Mouse (Mus musculus) adrenal gland, postnatal 25 days (tissue): ENCODE data around the gene Sod2. TPM values are rescaled to one million over a fixed set of nuclear protein-coding genes. Genes with fewer than 3 reads are reported as not detected.
A peak's percentile ranks its signal among the peaks of the same experiment; 100 is the strongest.
"Not testable (repeated sequence)": the region's sequence is repeated elsewhere in the genome, so short reads cannot be mapped to it uniquely, and the experiment has no call there.

ENCODE experiments used
- DNase-seq: peaks from one replicate; pipeline ENCODE4 v3.0.0; 2021; ENCODE audit warnings: mixed read lengths
- long read RNA-seq: library from polyadenylated mRNA; stranded (forward); transcript quantifications from one replicate; pipeline ENCODE4 v2.0.0, GENCODE M21; 2021
- total RNA-seq: library from RNA; stranded (reverse); gene quantifications from 2 replicates; pipeline ENCODE4 v1.2.3, GENCODE M21; 2021

Sod2 gene
- total RNA-seq: 333 and 383 TPM in 2 replicates
- long read RNA-seq, full-length matches to known transcripts: 272 of 321 reads
- long read RNA-seq, partial matches to known transcripts: 37 of 321 reads
- long read RNA-seq, other reads (novel, unspliced or antisense): 12 of 321 reads

DNA sequence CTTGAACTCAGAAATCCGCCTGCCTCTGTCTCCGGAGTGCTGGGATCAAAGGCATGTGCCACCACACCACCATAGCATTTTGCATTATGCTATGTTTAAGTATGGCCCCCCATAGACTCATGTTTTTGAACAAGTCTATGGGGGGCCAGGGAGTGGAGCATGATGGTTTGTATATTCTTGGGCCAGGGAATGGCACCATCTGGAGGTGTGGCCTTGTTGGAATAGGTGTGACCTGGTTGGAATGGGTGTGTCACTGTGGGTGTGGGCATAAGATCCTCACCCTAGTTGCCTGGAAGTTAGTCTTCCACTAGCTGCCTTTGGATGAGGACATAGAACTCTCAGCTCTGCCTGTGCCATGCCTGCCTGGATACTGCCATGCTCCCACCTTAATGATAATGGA, at the start of gene Sod2:
Gene Sod2, plus strand, starts transcription at position 301 of the 400 bp plus-strand sequence.
- DNase-seq: not testable (repeated sequence)

DNA sequence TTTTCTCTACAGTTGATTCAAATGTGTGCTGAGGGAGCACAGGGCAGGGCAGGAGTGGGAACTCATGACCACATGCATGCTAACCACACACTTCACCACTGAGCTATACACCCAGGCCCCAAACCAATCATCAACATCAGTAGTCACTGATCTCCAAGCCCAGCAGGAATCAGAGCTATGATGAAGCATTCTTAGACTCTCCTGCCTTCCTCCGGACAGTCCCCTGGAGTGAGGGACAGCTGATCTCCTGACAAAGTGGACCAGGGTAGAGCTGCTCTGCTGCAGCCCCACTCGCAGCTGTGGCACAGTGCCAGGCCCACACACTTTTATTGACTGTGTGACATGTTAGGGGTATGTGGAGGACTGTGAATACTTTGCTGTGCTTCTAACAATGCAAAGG, 47.3 kb upstream of the Sod2 start:
- not testable (repeated sequence) for DNase-seq

DNA sequence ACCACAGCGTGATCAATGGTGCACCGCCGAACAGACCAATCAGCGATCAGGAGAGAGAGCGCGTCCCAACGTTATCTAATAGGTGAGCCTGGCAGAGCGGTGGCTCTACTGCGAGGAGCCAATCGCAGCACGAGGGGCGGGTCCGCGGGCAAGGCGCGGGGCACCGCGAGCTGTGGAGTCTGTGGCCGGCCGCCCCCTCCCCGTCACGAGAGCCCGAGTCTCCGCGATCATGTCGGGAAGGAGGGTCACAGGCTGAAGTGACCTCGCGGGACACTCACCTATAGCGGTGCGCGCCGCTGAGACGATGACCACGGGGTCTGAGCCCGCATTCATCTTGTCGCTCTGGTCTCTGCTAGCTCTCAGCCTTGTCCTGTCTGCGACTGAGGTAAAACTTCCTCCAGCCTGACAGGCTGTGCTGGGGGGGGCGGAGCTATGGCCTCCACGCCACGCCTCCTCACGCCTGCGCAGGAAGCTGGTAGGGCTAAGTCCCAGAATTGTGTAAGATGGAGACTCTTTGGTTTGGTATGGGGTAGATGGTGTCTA, 46.2 kb upstream of the Sod2 start, which contains the start of gene Acat2:
Gene Acat2, minus strand, starts transcription at position 417 of the 543 bp plus-strand sequence.
- DNase-seq: peak; percentile 93

DNA sequence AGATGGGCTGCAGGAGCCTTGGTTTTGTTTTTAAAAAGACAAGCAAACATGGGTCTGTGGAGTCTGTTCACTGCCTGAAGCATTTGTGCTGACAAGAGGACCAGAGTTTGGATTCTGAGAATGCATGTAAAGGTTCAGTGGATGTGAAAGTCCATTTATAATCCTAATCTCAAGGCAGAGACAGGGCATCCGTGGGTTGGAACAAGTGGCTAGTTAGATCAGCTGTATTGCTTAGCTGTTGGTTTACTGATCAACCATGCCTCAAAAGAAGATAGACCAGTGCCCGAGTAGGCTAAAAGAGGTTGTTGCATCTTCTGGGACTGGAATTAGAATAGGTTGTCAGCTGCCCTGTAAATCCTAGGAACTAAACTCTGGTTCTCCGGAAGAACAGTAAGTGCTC, 43.2 kb upstream of the Sod2 start:
- DNase-seq: no peak

DNA sequence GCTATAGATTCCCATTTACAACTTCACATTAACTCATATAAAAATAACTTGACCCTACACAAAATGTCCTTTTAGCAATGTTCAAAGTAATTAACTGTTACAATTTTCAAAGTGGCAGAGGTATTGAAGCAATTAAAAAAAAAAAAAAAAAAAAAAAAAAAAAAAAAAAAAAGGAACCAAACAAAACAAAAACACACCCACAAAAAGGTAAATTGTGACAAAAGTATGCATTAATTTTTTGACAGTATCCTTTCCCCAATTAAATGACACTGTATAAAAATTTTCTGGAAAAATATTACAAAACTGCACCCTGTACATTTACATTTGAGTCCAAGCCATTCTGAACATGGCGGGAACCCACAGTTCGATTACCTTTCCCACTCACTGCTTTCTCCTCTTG, 39.5 kb upstream of the Sod2 start:
- no peak for DNase-seq

DNA sequence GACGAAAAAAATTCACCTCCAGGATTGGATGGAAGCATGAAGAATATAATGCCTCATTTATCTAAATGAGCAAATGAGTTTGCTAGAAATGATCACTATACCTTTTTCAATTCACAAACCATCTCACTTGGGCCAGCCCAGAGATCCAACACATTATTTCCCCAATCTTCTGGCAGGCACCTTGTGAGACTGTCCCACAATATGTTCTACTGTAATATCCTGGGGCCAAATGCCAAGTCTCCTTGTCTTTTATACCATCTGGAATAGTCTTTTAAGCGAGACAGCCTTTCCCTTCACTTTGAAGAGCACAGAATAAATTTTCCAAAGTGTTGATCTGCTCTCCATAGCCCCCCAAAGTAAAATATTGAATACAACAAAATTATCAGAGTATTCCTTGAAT, 32.8 kb upstream of the Sod2 start:
- DNase-seq: no peak

DNA sequence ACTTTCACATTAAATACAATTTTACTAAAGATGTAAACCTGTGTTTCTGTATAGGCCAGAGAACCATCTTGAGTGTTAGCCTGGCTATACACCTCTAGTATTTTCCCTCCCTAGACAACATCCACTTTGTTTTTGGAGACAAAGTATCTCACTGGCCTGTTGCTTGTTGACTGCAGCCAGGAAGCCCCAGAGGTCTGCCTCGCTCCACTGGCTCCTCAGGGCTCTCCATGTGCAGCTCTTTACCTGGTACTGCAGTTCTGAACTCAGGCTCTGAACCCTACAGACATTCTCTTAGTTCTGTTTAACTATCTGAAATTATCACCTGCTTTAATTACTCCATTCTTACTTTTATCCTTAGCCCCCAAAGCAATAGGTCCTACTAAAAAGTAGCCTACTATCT, 28.1 kb upstream of the Sod2 start:
- DNase-seq: no peak

DNA sequence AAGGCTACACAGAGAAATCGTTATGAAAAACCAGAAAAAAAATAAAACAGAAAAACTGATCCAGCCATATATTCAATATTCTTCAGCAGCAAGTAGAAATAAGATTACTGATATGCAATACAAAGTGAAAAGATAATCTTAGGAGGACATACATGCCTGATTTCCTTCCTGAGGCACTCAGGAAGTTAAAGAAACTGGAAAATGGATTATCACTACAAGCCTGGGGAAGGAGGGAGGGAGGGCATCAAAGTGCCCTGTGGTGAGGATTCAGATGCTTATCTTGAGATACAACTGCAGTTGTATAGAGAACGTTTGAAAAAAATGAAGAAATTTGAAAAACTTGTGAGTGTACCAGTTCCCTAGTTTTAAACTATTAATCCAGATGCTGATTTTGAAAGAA, 22.7 kb upstream of the Sod2 start:
- no peak for DNase-seq

DNA sequence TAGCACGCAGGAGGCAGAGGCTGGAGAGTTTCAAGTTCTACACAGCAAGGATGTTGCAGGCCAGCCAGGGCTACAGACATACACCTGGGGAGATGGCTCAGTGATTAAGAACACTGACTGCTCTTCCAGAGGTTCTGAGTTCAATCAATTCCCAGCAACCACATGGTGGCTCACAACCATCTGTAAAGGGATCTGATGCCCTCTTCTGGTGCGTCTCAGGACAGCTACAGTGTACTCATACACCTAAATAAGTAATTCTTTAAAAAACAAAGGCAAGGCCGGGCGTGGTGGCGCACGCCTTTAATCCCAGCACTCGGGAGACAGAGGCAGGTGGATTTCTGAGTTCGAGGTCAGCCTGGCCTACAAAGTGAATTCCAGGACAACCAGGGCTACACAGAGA, 18.6 kb upstream of the Sod2 start:
- not testable (repeated sequence) for DNase-seq

DNA sequence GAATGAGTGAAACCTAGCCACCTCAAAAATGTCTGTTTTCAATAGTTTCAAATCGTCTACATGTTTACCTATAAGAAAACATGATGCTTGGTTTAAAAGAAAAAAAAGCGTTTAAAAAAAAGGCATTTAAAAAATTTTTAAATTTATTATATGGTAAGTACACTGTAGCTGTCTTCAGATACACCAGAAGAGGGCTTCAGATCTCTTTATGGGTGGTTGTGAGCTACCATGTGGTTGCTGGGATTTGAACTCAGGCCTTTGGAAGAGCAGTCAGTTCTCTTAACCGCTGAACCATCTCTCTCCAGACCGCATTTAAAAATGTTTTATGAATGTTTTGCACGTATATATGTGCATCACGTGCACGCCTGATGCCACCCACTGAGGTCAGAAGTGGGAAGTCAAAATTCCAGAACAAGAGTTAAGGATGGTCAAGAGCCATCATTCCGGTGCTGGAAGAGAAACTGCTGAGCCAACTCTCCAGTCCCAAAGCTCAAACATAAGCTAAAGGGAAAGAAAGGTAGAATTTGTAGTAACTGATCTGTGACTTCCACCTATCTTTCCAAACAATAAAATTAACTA, 16.0 kb upstream of the Sod2 start:
- no peak for DNase-seq

DNA sequence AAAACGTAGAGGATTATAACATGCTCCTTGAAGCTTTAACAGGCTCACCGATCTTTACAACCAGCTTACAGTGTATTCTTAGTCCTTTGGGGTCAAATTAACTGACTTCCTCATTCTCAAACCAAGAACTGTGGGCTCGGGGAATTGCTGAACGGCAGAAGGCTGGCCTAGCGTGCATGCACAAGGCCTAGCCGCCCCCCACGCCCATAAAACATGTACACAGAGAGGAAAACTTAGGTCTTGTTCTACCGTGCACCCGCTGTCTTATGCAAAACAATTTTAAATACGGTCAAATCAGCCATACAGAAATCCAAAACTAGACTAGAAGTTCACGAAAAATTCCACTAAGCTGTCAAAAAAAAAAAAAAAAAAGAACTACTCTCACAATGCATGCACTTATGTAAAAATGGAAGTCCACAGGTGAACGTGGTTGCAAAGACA, 15.4 kb upstream of the Sod2 start:
- no peak for DNase-seq

DNA sequence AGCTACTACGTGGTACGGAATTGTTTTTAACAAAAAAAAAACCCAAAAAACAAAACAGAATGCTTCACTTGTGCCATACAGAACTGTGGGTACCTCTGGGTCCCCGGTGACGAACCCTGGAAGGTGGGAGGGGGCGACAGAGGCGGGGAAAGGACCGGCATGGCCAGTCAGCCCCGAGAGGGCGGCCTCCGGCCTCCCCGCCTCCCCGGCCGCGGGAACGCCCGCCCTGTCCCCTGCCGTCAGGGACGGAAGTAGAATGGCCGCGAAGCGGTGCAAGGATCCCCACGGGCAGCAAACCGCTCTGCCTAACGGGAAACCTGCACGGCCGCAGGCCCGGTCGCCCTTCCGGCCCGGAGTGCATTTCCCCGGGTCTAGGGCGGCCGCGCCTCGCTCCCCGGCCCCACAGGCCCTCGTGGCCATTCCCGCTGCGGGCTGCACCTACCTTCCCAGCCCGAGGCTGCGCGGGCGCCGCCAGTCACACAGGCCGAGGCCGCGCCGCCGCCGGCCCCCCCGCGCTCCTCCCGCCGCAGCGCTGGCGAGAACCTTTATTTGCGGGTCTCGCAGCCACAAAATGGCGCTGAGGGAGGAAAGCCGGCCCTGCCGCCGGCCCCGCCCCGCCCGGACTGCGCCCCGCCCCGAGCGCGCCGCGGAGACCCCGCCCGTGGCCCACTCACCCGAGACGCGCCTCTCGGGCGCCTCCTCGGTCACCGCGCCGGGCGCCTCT, 14.8 kb upstream of the Sod2 start:
- peak; percentile 91 for DNase-seq

DNA sequence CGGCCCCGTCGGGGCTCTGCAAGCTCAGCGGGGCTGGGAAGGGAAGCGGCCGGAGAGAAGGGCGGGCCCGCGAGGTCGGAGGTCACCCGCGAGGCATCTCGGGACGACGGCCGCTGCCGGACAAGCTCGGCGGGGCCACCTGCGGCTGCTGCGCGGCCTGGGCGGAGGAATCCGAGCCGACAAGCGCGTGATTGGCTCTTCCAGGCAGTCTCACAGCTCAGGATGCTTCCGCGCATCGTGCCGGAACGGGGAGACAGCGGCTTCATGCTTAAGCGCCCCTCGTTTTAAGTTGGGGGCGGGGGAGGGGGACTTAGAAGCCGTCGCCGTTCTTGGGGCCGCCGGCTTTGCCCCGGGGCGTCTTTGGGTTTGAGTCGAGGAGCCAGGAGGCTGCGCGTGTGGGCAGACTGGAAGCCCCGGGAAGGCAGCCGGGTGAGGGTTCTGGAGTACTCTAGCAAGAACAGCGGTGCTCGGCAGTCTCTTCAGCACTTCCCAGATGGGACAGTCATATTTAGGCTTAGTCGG, 14.1 kb upstream of the Sod2 start:
- peak; percentile 96 for DNase-seq

DNA sequence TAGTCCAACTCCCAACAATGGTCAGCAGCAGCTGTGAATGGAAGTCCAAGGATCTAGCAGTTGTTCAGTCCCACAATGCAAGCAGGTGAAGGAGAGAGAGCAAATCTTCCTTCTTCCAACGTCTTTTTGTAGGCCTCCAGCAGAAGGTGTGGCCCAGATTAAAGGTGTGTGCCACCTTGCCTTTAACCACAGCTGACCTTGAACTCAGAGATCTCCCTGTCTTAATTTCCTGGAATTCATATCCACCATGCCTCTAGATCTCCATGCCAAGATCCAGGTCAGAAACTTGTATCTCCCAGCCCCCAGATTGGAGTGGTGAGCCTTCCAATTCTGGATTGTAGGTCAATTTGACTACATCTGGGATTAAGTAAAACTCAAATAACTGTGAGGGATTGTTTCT, 12.6 kb upstream of the Sod2 start, which contains the start of gene Wtap:
Gene Wtap, minus strand, starts transcription at position 101 of the 400 bp plus-strand sequence.
- no peak for DNase-seq

DNA sequence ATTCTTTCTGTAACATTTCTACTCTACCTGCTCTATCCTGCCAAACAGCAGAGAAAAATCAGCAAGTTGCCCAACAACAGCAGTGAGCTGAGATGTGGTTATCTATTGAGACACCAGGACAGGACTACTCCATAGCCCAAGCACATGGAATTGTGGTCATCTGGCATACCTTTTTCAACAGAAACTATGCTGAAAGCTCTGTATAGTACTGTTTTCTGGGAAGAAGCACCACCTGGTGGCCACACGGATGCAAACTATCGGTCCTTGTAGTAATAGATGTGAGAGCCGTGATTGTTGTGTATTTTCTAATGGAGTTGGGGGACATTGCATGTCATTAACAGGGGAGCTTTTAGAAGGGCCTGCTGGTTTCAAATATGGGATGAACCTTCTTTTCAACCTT, 10.3 kb upstream of the Sod2 start:
- peak; percentile 52 for DNase-seq

DNA sequence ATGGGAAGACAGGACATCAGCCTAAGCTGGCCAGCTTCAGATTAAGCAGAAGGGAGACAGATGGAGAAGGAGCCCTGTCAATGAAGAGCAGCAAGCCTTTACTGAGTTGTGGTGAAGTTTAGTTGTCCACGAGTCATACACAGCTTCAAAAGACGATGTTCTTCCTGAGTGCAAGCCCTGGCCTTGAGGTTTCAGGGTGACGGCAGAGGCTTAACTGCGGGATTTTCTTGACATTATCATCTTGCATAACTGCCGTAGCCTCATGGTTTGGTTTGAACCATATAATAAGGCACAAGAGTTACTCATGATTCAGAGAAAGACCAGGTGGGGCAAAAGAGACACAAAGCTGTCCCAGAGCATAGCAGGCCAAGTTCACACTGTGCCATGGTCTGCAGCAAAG, 8.8 kb upstream of the Sod2 start:
- no peak for DNase-seq

DNA sequence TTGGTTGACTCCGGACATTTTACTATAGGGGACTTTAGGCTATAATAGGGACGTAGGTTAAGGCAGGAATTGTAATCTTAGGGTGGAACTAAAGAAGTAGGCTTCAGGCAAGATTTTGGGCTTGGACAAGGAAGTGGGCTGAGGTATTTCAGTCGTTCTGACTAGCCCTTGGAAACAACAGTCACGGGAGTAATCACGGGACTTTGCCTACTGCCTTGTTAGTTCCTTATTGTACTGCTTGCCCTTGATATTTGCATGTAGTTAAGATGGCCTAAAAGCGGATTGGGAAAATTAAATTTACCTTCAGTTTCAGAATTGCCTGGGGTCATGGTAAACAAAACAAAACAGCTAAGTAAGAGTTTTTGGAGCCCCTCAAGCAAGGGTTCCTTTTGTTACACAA, 7.6 kb upstream of the Sod2 start:
- no peak for DNase-seq

DNA sequence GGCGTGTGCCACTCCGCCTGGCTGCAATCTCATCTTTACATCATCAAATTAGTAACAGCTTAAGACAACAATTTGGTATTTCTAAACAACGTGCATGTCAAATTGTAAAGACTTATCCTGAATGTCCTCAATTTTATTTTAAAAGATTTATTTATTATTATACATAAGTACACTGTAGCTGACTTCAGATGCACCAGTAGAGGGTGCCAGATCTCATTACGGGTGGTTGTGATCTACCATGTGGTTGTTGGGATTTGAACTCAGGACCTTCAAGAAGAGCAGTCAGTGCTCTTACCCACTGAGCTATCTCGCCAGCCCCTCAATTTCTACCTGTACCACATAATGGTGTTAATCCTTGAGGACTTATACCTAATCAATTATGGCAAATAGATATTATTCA, 4.4 kb upstream of the Sod2 start:
- DNase-seq: not testable (repeated sequence)

DNA sequence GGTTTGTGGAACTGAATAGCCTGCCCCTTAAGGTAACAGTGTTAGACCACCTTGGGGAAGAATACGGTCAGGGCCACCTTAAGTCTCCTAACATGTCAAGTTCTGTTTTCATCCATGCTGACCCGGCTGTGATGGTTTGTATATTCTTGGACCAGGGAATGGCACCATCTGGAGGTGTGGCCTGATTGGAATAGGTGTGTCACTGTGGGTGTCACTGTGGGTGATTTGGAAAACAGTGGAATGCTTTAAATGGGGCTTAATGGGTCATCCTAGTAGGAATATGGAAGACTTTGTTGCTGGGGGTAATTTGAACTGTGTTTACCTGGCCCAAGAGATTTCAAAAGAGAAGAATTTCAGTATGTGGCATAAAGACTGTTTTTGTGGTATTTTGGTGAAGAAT, 2.2 kb upstream of the Sod2 start:
- not testable (repeated sequence) for DNase-seq

DNA sequence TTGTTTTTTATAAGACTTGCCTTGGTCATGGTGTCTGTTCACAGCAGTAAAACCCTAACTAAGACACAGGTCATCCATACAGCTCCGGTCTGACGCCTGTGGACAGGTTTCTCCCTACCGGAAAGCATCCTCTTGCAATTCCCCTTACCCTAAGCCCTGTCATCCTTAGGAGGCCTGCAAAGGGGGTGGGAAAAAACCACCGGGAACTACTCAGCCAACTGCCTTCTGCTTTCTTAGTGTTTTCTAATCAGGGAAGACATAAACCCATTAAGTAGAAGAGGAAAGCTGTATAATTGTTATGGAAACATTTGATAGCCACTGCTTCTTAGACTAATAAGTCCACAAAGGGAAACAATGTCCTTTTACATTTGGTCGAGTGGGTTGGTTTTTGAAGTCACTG, 338 bp downstream of the Sod2 start:
- no peak for DNase-seq

DNA sequence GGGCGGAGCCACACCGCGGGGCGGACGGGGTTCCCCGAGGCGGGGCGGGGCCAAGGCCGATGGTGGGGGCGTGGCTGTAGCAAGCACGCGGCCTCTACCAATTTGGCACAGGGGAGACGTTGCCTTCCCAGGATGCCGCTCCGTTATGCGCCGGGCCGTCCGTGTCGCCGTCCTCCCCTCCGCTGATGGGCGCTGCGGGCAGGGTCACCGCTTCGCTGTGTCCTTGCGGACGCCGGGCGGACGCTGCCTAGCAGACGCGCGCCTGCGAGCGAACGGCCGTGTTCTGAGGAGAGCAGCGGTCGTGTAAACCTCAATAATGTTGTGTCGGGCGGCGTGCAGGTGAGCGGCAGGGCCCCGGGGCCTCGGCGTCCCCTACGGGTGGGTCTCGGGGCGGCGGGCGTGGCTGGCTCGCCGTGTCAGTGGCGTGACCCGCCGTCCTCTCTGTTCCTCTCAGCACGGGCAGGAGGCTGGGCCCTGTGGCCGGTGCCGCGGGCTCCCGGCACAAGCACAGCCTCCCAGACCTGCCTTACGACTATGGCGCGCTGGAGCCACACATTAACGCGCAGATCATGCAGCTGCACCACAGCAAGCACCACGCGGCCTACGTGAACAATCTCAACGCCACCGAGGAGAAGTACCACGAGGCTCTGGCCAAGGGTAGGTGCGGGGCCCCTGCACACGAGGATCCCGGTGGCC, 1.2 kb downstream of the Sod2 start:
- peak; percentile 100 for DNase-seq

DNA sequence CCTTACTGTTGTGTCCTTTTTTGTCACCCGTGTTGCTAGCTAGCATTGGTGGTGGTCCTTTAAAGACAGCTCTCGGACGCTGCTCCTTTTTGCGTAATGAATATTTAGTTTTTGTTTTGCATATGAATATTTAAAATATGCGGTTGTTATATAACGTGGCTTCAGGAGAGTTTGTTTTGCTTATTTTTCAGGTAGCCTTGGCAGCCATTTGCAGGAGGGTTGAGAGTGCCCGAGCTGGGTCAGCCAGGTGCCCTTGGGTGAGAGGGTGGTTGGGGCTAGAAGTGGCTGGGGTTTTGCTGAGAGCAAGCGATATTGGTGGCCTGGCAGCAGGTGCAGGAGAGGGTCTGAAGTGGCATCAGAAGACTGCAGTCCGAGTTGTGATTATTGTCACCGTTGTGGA, 1.9 kb downstream of the Sod2 start:
- peak; percentile 7 for DNase-seq

DNA sequence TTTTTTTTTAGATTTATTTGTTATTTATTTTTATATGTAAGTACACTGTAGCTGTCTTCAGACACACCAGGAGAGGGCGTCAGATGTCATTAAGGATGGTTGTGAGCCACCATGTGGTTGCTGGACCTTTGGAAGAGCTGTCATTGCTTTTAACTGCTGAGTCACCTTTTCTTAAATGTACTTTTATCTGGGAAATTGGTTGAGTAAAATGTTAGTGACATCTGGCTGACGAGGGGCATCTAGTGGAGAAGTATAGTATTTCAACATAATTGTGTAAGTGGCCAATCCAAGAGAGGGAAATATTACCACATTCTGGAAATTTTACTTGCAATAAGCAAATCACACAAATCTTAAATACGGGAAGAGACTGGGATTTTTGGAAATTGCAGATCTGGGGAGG, 3.2 kb downstream of the Sod2 start:
- no peak for DNase-seq
